ENCODE assay signal across 12 mouse cellular contexts in genomic region chr8:57314216-57314615, GRCm38 (mm10). TPM values are rescaled to one million over a fixed set of nuclear protein-coding genes. Genes with fewer than 3 reads are reported as not detected.
DNase-seq lines count a peak whose midpoint lies in the region; ATAC-seq and TF ChIP-seq lines count a peak whose summit lies in the region.
"Had no signal": no experiment of that assay in that cellular context is flagged by ENCODE, and none has a peak within 500 bp of the region (broad histone marks: within the 10 kb centered on the region; RNA-seq: fewer than 3 reads in every experiment).

No protein-coding gene starts in this region.

- TF ChIP-seq EP300 in lung, postnatal 0 days (IDR thresholded peaks at IDR 0.05) = no peak

- H3K36me3 ChIP-seq in forebrain, embryonic 15.5 days = no peaks in the 10 kb centered on the region
- no peaks in the 10 kb centered on the region for H3K36me3 ChIP-seq in forebrain, embryonic 14.5 days (ENCODE audit: control insufficient read depth, insufficient read depth, low read length)
- H3K36me3 ChIP-seq in lung, postnatal 0 days (ENCODE audit: insufficient read depth, low read length) = no peaks in the 10 kb centered on the region
- H3K36me3 ChIP-seq in heart, embryonic 10.5 days = no peaks in the 10 kb centered on the region
- no peaks in the 10 kb centered on the region for H3K36me3 ChIP-seq in neural tube, embryonic 11.5 days (ENCODE audit: control insufficient read depth, insufficient read depth, low read length)
- H3K36me3 ChIP-seq: kidney, embryonic 15.5 days; lung, embryonic 15.5 days had no signal

- H3K9me3 ChIP-seq in forebrain, embryonic 15.5 days = no peaks in the 10 kb centered on the region
- H3K9me3 ChIP-seq in forebrain, embryonic 14.5 days (replicated peaks; ENCODE audit: control insufficient read depth, low read length) = no peaks in the 10 kb centered on the region
- H3K9me3 ChIP-seq in lung, postnatal 0 days (ENCODE audit: low read length) = no peaks in the 10 kb centered on the region
- H3K9me3 ChIP-seq in heart, embryonic 10.5 days = no peaks in the 10 kb centered on the region
- H3K9me3 ChIP-seq in neural tube, embryonic 11.5 days (ENCODE audit: control insufficient read depth, low read length) = no peaks in the 10 kb centered on the region
- H3K9me3 ChIP-seq: kidney, embryonic 15.5 days; lung, embryonic 15.5 days had no signal

- peak; percentile 44 for TF ChIP-seq CTCF in lung, postnatal 0 days (IDR thresholded peaks at IDR 0.05)

- H3K4me2 ChIP-seq in forebrain, embryonic 15.5 days (replicated peaks) = no peak overlapping the region
- no peak overlapping the region for H3K4me2 ChIP-seq in forebrain, embryonic 14.5 days (ENCODE audit: low read length)
- no peak overlapping the region for H3K4me2 ChIP-seq in lung, postnatal 0 days (replicated peaks; ENCODE audit: low read depth, low read length)
- H3K4me2 ChIP-seq in neural tube, embryonic 11.5 days (ENCODE audit: low read depth) = no peak overlapping the region
- H3K4me2 ChIP-seq: kidney, embryonic 15.5 days; lung, embryonic 15.5 days had no signal

- peaks cover 85% of the 10 kb centered on the region for H3K27me3 ChIP-seq in forebrain, embryonic 15.5 days
- H3K27me3 ChIP-seq in forebrain, embryonic 14.5 days (replicated peaks; ENCODE audit: control insufficient read depth, insufficient read depth, low read length) = peaks cover 83% of the 10 kb centered on the region
- peaks cover 63% of the 10 kb centered on the region for H3K27me3 ChIP-seq in lung, postnatal 0 days (replicated peaks; ENCODE audit: insufficient read depth, low read length)
- H3K27me3 ChIP-seq in heart, embryonic 10.5 days (ENCODE audit: insufficient read depth, poor library complexity, severe bottlenecking) = peaks cover 6% of the 10 kb centered on the region
- H3K27me3 ChIP-seq in neural tube, embryonic 11.5 days (ENCODE audit: control insufficient read depth, insufficient read depth, low read length) = peaks cover 85% of the 10 kb centered on the region

- DNase-seq in forebrain, embryonic 14.5 days (ENCODE audit: low spot score) = no peak
- no peak for DNase-seq in lung, postnatal 0 days (ENCODE audit: low spot score)
- DNase-seq in lung, adult 18-20 months = no peak
- DNase-seq in heart, embryonic 10.5 days (ENCODE audit: low spot score) = peak; percentile 76
- no peak for DNase-seq in neural tube, embryonic 11.5 days (ENCODE audit: low spot score)
- no peak for DNase-seq in gastrocnemius, adult 18-20 months (ENCODE audit: low spot score)
- DNase-seq in urinary bladder, adult 18-20 months (ENCODE audit: low spot score in 2 of 2) = no peak
- DNase-seq: thymus, postnatal 14 days had no signal

- 0% methylated on average over 10 of the region's 10 CpGs for whole genome bisulfite sequencing in forebrain, embryonic 15.5 days
- under 1% methylated on average over 10 of the region's 10 CpGs for WGBS in forebrain, embryonic 14.5 days
- 2% methylated on average over 10 of the region's 10 CpGs for WGBS in lung, postnatal 0 days
- 4% methylated on average over 10 of the region's 10 CpGs for WGBS in heart, embryonic 10.5 days
- 1% methylated on average over 10 of the region's 10 CpGs for WGBS in neural tube, embryonic 11.5 days

- peaks cover 6% of the 10 kb centered on the region for H3K4me1 ChIP-seq in forebrain, embryonic 15.5 days
- no peaks in the 10 kb centered on the region for H3K4me1 ChIP-seq in forebrain, embryonic 14.5 days (ENCODE audit: control insufficient read depth, insufficient read depth, low read length)
- no peaks in the 10 kb centered on the region for H3K4me1 ChIP-seq in lung, postnatal 0 days (ENCODE audit: insufficient read depth, low read depth, low read length)
- peaks cover 32% of the 10 kb centered on the region for H3K4me1 ChIP-seq in heart, embryonic 10.5 days
- H3K4me1 ChIP-seq in neural tube, embryonic 11.5 days (ENCODE audit: control insufficient read depth, insufficient read depth, low read length) = 0 out of 2 replicates have a peak, but pooled peaks cover 5% of the 10 kb centered on the region

- peak; percentile 38; the same call in 1 of the 2 replicates for ATAC-seq in forebrain, embryonic 15.5 days (replicated peaks)
- ATAC-seq in forebrain, embryonic 14.5 days = no peak; the same call in 1 of the 2 replicates
- no peak for ATAC-seq in lung, postnatal 0 days
- ATAC-seq in neural tube, embryonic 11.5 days (ENCODE audit: insufficient read depth, low FRiP score, low TSS enrichment) = 0 out of 2 replicates have a peak, but pooled peaks have one; percentile 20

- H3K4me3 ChIP-seq in forebrain, embryonic 15.5 days = no peak overlapping the region
- no peak overlapping the region for H3K4me3 ChIP-seq in forebrain, embryonic 14.5 days (ENCODE audit: low read depth, low read length)
- no peak overlapping the region for H3K4me3 ChIP-seq in lung, postnatal 0 days (ENCODE audit: low read depth, low read length)
- peak overlapping the region; percentile 65 for H3K4me3 ChIP-seq in heart, embryonic 10.5 days
- H3K4me3 ChIP-seq in neural tube, embryonic 11.5 days (ENCODE audit: low read depth, low read length) = no peak overlapping the region
- H3K4me3 ChIP-seq: erythroblast, embryonic 14.5 days; kidney, embryonic 15.5 days; lung, embryonic 15.5 days had no signal

- H3K27ac ChIP-seq in forebrain, embryonic 15.5 days (replicated peaks) = no peak overlapping the region
- H3K27ac ChIP-seq in forebrain, embryonic 14.5 days (ENCODE audit: low read depth, low read length) = no peak overlapping the region
- no peak overlapping the region for H3K27ac ChIP-seq in lung, postnatal 0 days (ENCODE audit: low read length)
- H3K27ac ChIP-seq in heart, embryonic 10.5 days = peak overlapping the region; percentile 99
- no peak overlapping the region for H3K27ac ChIP-seq in neural tube, embryonic 11.5 days (ENCODE audit: low read depth, low read length)
- H3K27ac ChIP-seq: kidney, embryonic 15.5 days; lung, embryonic 15.5 days had no signal

- no peak overlapping the region for H3K9ac ChIP-seq in forebrain, embryonic 15.5 days (replicated peaks)
- H3K9ac ChIP-seq in forebrain, embryonic 14.5 days (ENCODE audit: low read length) = no peak overlapping the region
- no peak overlapping the region for H3K9ac ChIP-seq in lung, postnatal 0 days (replicated peaks; ENCODE audit: low read depth)
- no peak overlapping the region for H3K9ac ChIP-seq in neural tube, embryonic 11.5 days (ENCODE audit: low read length)
- H3K9ac ChIP-seq: kidney, embryonic 15.5 days; lung, embryonic 15.5 days had no signal

RNA-seq across cellular contexts. Expression of gene Hand2, which starts 6.6 kb away (rescaled TPM):
- not detected in 2 replicates for polyA plus RNA-seq in forebrain, embryonic 15.5 days (2015; fragmentation: Nextera tagmentation; extraction: Ambion mirVana)
- polyA plus RNA-seq in forebrain, embryonic 14.5 days (2014; fragmentation: Nextera tagmentation; extraction: Ambion mirVana) = not detected in 2 replicates
- polyA plus RNA-seq in lung, postnatal 0 days (2015; fragmentation: Nextera tagmentation; extraction: Ambion mirVana) = 0.12 and 0.14 TPM in 2 replicates
- polyA plus RNA-seq in heart, embryonic 10.5 days (2016; fragmentation: Nextera tagmentation; extraction: Ambion mirVana) = 10.3 and 16.7 TPM in 2 replicates
- polyA plus RNA-seq in neural tube, embryonic 11.5 days (2014; fragmentation: Nextera tagmentation; extraction: Ambion mirVana) = 0.20 TPM in 1 of 2 replicates, not detected in the other
- total RNA-seq in gastrocnemius, adult 18-20 months (2021) = not detected
- polyA plus RNA-seq: erythroblast, embryonic 14.5 days had no signal

Comparison
In these comparisons a context has a peak if more than half of its experiments do, and no peak if none do; other contexts are left out.
1. ATAC-seq: peak in forebrain, embryonic 15.5 days (single experiment) and neural tube, embryonic 11.5 days (single experiment); none in forebrain, embryonic 14.5 days (single experiment) and lung, postnatal 0 days (single experiment).